Mouse (Mus musculus) E14TG2a.4 (cell line): ENCODE results near the gene Hoxc6.

Source experiments
- CTCF ChIP-seq: conservative IDR thresholded peaks from 2 replicates; pipeline ENCODE4 v1.5.1; 2014; ENCODE audit warnings: low read length
- NANOG ChIP-seq: IDR thresholded peaks from 2 replicates; pipeline ENCODE4 v1.6.1; 2014; ENCODE audit warnings: borderline replicate concordance, low read length, mixed read lengths

DNA sequence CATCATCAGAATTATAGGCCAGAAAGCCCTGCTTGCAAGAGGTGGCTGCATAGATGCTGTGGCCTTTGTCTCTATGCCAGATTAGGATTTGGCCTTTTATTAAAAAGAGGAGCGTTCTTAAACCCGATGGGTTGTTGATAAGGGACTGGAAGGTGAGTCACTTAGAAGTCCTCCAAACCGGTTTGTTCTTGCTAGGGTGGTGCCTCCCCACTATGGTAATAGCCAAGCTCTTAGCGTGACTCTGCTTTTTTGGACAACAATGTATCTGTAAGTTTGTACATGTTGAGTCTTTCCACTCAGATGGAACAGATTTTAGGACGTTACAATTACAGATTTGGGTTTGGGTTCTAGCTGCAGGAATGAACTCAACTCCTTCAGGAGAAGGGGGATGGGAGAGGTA lies 43.6 kb downstream of the Hoxc6 start:
- TF ChIP-seq CTCF, result no peak
- TF ChIP-seq NANOG, result no peak
